In genomic region chr5:130171423-130171954, GRCm38 (mm10) we compare ENCODE assay signal across 8 mouse cellular contexts. TPM values are rescaled to one million over a fixed set of nuclear protein-coding genes. Genes with fewer than 3 reads are reported as not detected.
A peak's percentile ranks its signal among the peaks of the same experiment; 100 is the strongest.
DNase-seq lines count a peak whose midpoint lies in the region; ATAC-seq lines count a peak whose summit lies in the region.

Gene Rabgef1 (plus strand): TSS chr5:130171798.

- no peaks in the 10 kb centered on the region for H3K9me3 ChIP-seq in hindbrain, embryonic 13.5 days

- H3K4me3 ChIP-seq in hindbrain, embryonic 13.5 days, result peak within 1 kb of the TSS; percentile 89

- under 1% methylated on average over 42 of the region's 62 CpGs for WGBS in hindbrain, embryonic 13.5 days

- H3K36me3 ChIP-seq in hindbrain, embryonic 13.5 days, result no peaks in the 10 kb centered on the region

- H3K27ac ChIP-seq in hindbrain, embryonic 13.5 days, result peak within 1 kb of the TSS; percentile 90

- ATAC-seq in hindbrain, embryonic 13.5 days (ENCODE audit: low FRiP score), result peak; percentile 95

- peak within 1 kb of the TSS; percentile 95 for H3K9ac ChIP-seq in hindbrain, embryonic 13.5 days

- H3K4me1 ChIP-seq in hindbrain, embryonic 13.5 days (replicated peaks), result peaks cover 27% of the 10 kb centered on the region

- H3K4me2 ChIP-seq in hindbrain, embryonic 13.5 days, result peak within 1 kb of the TSS; percentile 82

- DNase-seq in R1 (ENCODE audit: low read depth, low spot score), result peak; percentile 80
- DNase-seq in cerebellum, postnatal 25 days, result peak; percentile 96 to 98
- DNase-seq in frontal cortex, postnatal 25 days (ENCODE audit: low spot score in 2 of 2), result peak; percentile 72 to 85
- DNase-seq in layer of hippocampus, postnatal 14 days (ENCODE audit: low spot score in 2 of 2), result peak; percentile 92 to 94
- peak; percentile 97 for DNase-seq in lung, postnatal 10 days
- peak; percentile 89 for DNase-seq in ovary, postnatal 14 days (ENCODE audit: low spot score)
- DNase-seq in thymus, postnatal 10 days (ENCODE audit: low spot score in 2 of 2), result peak; percentile 80 to 85

- H3K27me3 ChIP-seq in hindbrain, embryonic 13.5 days, result no peaks in the 10 kb centered on the region

RNA-seq across cellular contexts. Expression of gene Rabgef1, which starts in this region (rescaled TPM):
- polyA plus RNA-seq in hindbrain, embryonic 13.5 days (2015; fragmentation: Nextera tagmentation; extraction: Ambion mirVana), result 40.6 and 40.8 TPM in 2 replicates
- 10 to 100 TPM; 34.3 to 38.7 TPM for total RNA-seq in layer of hippocampus, postnatal 14 days (2021)

Comparison
In these comparisons a context has a peak if more than half of its experiments do, and no peak if none do; other contexts are left out.
1. Peak in every context shown above with its lines: DNase-seq, ATAC-seq, H3K4me3 ChIP-seq and H3K27ac ChIP-seq.